Mouse (Mus musculus) B cell, adult 62 days (primary cell): Measurements from ENCODE around the gene Rasd1. TPM values are rescaled to one million over a fixed set of nuclear protein-coding genes. Genes with fewer than 3 reads are reported as not detected.

ENCODE experiments used
- total RNA-seq: library from RNA; stranded (reverse); gene quantifications from 4 replicates; pipeline ENCODE4 v1.2.4, GENCODE M21; 2023

Rasd1 gene
- 10.8 to 13.2 TPM (median 12.4 TPM) in 4 replicates for total RNA-seq

GRCm38 (mm10) chr11:59964818-59965217, at the start of gene Rasd1:
TSS of gene Rasd1 (minus strand) at chr11:59964944.

GRCm38 (mm10) chr11:59947752-59948400, 16.9 kb downstream of the Rasd1 start, which contains the start of gene Med9:
TSS of gene Med9 (plus strand) at chr11:59948206.

Other genes with a start within 250 kb of the Rasd1 start
- gene Pld6, start 177.3 kb downstream of the Rasd1 start, total RNA-seq = 0.41 to 1.1 TPM (median 0.46 TPM) in 3 of 4 replicates, not detected in the other
- 122 to 136 TPM (median 128 TPM) in 4 replicates for gene Flcn, start 154.9 kb downstream of the Rasd1 start, total RNA-seq
- 7.2 to 11.7 TPM (median 10.5 TPM) in 4 replicates for gene Nt5m, start 125.5 kb downstream of the Rasd1 start, total RNA-seq
- 87.0 to 108 TPM (median 102 TPM) in 4 replicates for gene Cops3, start 125.1 kb downstream of the Rasd1 start, total RNA-seq
- 8.5 to 10.8 TPM (median 9.2 TPM) in 4 replicates for gene Med9, start 16.7 kb downstream of the Rasd1 start, total RNA-seq
- gene Pemt, start 81.5 kb upstream of the Rasd1 start, total RNA-seq = 0.80 to 1.2 TPM in 2 of 4 replicates, not detected in the others
- gene Rai1, start 140.1 kb upstream of the Rasd1 start, total RNA-seq = 45.1 to 50.4 TPM (median 48.3 TPM) in 4 replicates